Mouse (Mus musculus) thymus, adult 2 months (tissue): ENCODE results near the gene Tmem125. TPM values are rescaled to one million over a fixed set of nuclear protein-coding genes. Genes with fewer than 3 reads are reported as not detected.

Source experiments
- DNase-seq: peaks from one replicate; pipeline ENCODE4 v3.0.0; 2021
- H3K27ac ChIP-seq: fragments of 200-500 bp; 2 replicates; pipeline ENCODE4 v1.5.1; 2012; ENCODE audit warnings: low read length, control low read depth; ENCODE audit not compliant: control insufficient read depth, insufficient read depth
- H3K27me3 ChIP-seq: fragments of 200-500 bp; 2 replicates; pipeline ENCODE4 v1.6.1; 2012; ENCODE audit warnings: mild to moderate bottlenecking, low read length, moderate library complexity, mixed read lengths; ENCODE audit not compliant: control insufficient read depth, insufficient read depth
- H3K36me3 ChIP-seq: fragments of 200-500 bp; 2 replicates; pipeline ENCODE4 v1.6.1; 2012; ENCODE audit warnings: mild to moderate bottlenecking, low read length, moderate library complexity; ENCODE audit not compliant: control insufficient read depth, insufficient read depth
- H3K4me1 ChIP-seq: fragments of 200-500 bp; replicated peaks from 2 replicates; pipeline ENCODE4 v1.6.1; 2012; ENCODE audit warnings: low read length; ENCODE audit not compliant: control insufficient read depth, insufficient read depth
- H3K4me3 ChIP-seq: fragments of 200-500 bp; 2 replicates; pipeline ENCODE4 v1.5.1; 2012; ENCODE audit warnings: mild to moderate bottlenecking, low read length, control low read depth, moderate library complexity; ENCODE audit not compliant: control insufficient read depth, insufficient read depth
- CTCF ChIP-seq: fragments of 200-500 bp; IDR thresholded peaks from 2 replicates; pipeline ENCODE4 v1.5.1; 2012; ENCODE audit warnings: mild to moderate bottlenecking, control low read depth, low read length, moderate library complexity, borderline replicate concordance; ENCODE audit not compliant: control insufficient read depth, poor library complexity, insufficient read depth; ENCODE audit errors: extremely low read depth
- POLR2A ChIP-seq: fragments of 200-500 bp; IDR thresholded peaks from 2 replicates; pipeline ENCODE4 v1.6.1; 2012; ENCODE audit warnings: mild to moderate bottlenecking, low read length, control low read depth, moderate library complexity; ENCODE audit not compliant: control insufficient read depth, poor library complexity, insufficient read depth; ENCODE audit errors: extremely low read depth
- WGBS: fragments of 180-500 bp; shearing (Covaris S2); methylation state at CpG from one replicate; pipeline ENCODE4 v1.1.7; 2018; 5-methylcytosine and 5-hydroxymethylcytosine counted together
- polyA plus RNA-seq: library from polyadenylated mRNA; depleted of rRNA; stranded (reverse); fragments of >200 nt; gene quantifications from 2 replicates; pipeline ENCODE4 v1.2.3, GENCODE M21; 2012; rRNA removed

Tmem125 gene
- polyA plus RNA-seq, 1 experiment = 1.7 TPM

DNA sequence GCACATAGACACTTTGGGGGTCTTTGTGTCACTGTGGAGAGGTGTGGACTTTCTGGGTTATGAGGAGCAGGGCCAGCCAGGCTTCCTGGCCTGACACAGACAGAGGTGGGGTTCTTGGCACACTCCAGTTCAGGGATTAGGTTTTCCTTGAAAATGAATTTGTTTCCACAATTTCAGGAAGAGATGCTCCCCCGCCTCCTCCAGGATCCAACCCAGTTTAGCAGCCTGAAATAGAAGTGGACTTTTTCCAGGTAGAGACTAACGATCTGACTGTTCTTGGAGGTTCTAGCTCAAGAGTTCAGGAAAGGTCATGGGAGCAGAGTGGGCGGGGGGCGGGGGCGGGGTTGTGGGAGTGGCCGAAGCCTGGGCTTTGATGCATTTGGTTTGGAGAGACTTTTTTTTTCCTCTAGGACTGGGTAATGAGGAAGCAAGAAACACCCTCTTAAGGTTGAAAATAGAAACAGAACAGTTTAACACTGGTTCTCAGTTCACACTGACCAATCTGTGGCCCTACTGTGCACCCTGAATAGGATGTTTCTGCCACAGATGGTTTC is 43.6 kb downstream of the Tmem125 start:
- no peak for DNase-seq
- WGBS = 67% methylated on average over 6 of the region's 6 CpGs
- H3K36me3 ChIP-seq = no peaks in the 10 kb centered on the region
- H3K27ac ChIP-seq = no peak overlapping the region
- no peaks in the 10 kb centered on the region for H3K27me3 ChIP-seq
- H3K4me3 ChIP-seq = no peak overlapping the region
- TF ChIP-seq CTCF = no peak
- TF ChIP-seq POLR2A = no peak
- H3K4me1 ChIP-seq = no peaks in the 10 kb centered on the region

Other genes starting within 250 kb of the Tmem125 start
- gene Szt2, start 134.8 kb downstream of the Tmem125 start, polyA plus RNA-seq = 90.6 and 96.7 TPM in 2 replicates
- 40.1 and 40.8 TPM in 2 replicates for gene Med8, start 134.7 kb downstream of the Tmem125 start, polyA plus RNA-seq
- gene Elovl1, start 116.0 kb downstream of the Tmem125 start, polyA plus RNA-seq = 127 and 155 TPM in 2 replicates
- 152 and 211 TPM in 2 replicates for gene Cdc20, start 106.7 kb downstream of the Tmem125 start, polyA plus RNA-seq
- 0.11 and 0.28 TPM in 2 replicates for gene Mpl, start 86.5 kb downstream of the Tmem125 start, polyA plus RNA-seq
- 9.4 and 11.7 TPM in 2 replicates for gene Tie1, start 54.0 kb downstream of the Tmem125 start, polyA plus RNA-seq
- 1.6 and 2.1 TPM in 2 replicates for gene 2610528J11Rik, start 17.0 kb downstream of the Tmem125 start, polyA plus RNA-seq
- gene Cfap57, start 76.7 kb upstream of the Tmem125 start, polyA plus RNA-seq = 0.05 TPM in 2 replicates
- 29.7 and 32.1 TPM in 2 replicates for gene Ebna1bp2, start 76.8 kb upstream of the Tmem125 start, polyA plus RNA-seq
- not detected in 2 replicates for gene Olfr62, start 114.9 kb upstream of the Tmem125 start, polyA plus RNA-seq
- 0.13 TPM in 1 of 2 replicates, not detected in the other for gene Olfr1342, start 148.7 kb upstream of the Tmem125 start, polyA plus RNA-seq
- 0.15 TPM in 1 of 2 replicates, not detected in the other for gene Olfr1341, start 159.5 kb upstream of the Tmem125 start, polyA plus RNA-seq
- not detected in 2 replicates for gene Olfr1340, start 176.1 kb upstream of the Tmem125 start, polyA plus RNA-seq
- gene Olfr1339, start 188.1 kb upstream of the Tmem125 start, polyA plus RNA-seq = not detected in 2 replicates
- gene Olfr1338, start 214.7 kb upstream of the Tmem125 start, polyA plus RNA-seq = not detected in 2 replicates
- 0.11 TPM in 1 of 2 replicates, not detected in the other for gene Olfr1337, start 238.5 kb upstream of the Tmem125 start, polyA plus RNA-seq